Mouse (Mus musculus): ENCODE measurements around the gene Ifi47. TPM values are rescaled to one million over a fixed set of nuclear protein-coding genes. Genes with fewer than 3 reads are reported as not detected.

The Ifi47 gene
- polyA plus RNA-seq, 1 experiment = 8.4 TPM

DNA sequence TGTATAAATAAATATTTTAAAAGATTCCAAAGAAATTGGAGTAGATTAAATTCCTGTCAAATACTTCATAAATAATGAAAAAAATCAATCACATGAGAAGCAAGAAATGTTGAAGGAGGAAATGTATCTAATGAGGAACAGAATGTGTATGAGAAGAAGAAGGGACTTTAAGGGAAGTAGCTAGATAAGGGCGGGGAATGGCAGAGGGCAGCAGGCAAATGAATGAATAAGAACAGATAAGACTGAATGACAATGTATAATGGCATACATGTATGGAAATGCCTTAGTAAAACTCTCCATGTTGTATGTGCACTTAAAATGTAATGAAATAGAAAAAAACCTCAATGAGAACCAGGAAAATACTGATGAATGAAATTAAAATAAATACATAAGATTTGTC lies 8.0 kb upstream of the Ifi47 start:
- DNase-seq = no peak
- Histone ChIP-seq H3K4me1 (ENCODE audit: control insufficient read depth, insufficient read depth, low read length) (no peaks in the 10 kb centered on the region; the same call in 1 of the 2 replicates), H3K27ac (ENCODE audit: insufficient read depth, low read depth, low read length) (no peak overlapping the region), H3K4me3 (ENCODE audit: insufficient read depth, low read depth, low read length) (no peak overlapping the region), H3K36me3 (ENCODE audit: control insufficient read depth, insufficient read depth, low read length) (no peaks in the 10 kb centered on the region), H3K27me3 (replicated peaks; ENCODE audit: control insufficient read depth, insufficient read depth, low read length) (no peaks in the 10 kb centered on the region)
- TF ChIP-seq POLR2A (IDR thresholded peaks at IDR 0.05; ENCODE audit: low read depth, low read length) (no peak), CTCF (conservative IDR thresholded peaks at IDR 0.05; ENCODE audit: insufficient read depth, insufficient read length, low read depth, low read length) (no peak)
- WGBS = 93% methylated on average over 1 of the region's 1 CpGs

GRCm38 (mm10) chr11:49077012-49077411 lies 625 bp downstream of the Ifi47 start:
- no peaks in the 10 kb centered on the region for H3K36me3 ChIP-seq (ENCODE audit: control insufficient read depth, insufficient read depth, low read length)
- no peaks in the 10 kb centered on the region for H3K27me3 ChIP-seq (replicated peaks; ENCODE audit: control insufficient read depth, insufficient read depth, low read length)
- H3K27ac ChIP-seq (ENCODE audit: insufficient read depth, low read depth, low read length) = peak overlapping the region; percentile 83
- no peak for TF ChIP-seq CTCF (conservative IDR thresholded peaks at IDR 0.05; ENCODE audit: insufficient read depth, insufficient read length, low read depth, low read length)
- no peak for TF ChIP-seq POLR2A (IDR thresholded peaks at IDR 0.05; ENCODE audit: low read depth, low read length)
- no peak overlapping the region for H3K4me3 ChIP-seq (ENCODE audit: insufficient read depth, low read depth, low read length)
- H3K4me1 ChIP-seq (ENCODE audit: control insufficient read depth, insufficient read depth, low read length) = peaks cover 16% of the 10 kb centered on the region
- 62% methylated on average over 1 of the region's 1 CpGs for WGBS
- no peak for DNase-seq

DNA sequence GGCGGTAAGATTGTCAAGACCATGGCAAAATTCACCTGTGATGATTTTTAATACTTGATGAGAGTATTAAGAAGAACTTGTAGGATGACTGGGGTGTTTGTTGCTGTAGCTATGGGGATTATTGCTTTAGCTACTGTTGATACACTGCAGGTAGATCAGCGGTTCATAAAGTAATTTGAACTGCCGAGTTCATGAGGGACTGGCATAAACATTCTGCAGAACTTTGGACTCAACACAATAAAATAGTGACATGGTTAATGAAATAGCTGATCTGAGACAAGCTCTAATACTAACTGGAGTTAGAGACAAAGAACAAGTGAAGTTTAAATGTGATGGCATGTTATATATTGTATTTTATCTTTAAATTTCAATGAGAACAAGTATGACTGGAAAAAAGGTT lies 2.3 kb downstream of the Ifi47 start:
- Histone ChIP-seq H3K27ac (ENCODE audit: insufficient read depth, low read depth, low read length) (no peak overlapping the region), H3K4me1 (ENCODE audit: control insufficient read depth, insufficient read depth, low read length) (peaks cover 19% of the 10 kb centered on the region), H3K27me3 (replicated peaks; ENCODE audit: control insufficient read depth, insufficient read depth, low read length) (no peaks in the 10 kb centered on the region), H3K4me3 (ENCODE audit: insufficient read depth, low read depth, low read length) (no peak overlapping the region), H3K36me3 (ENCODE audit: control insufficient read depth, insufficient read depth, low read length) (no peaks in the 10 kb centered on the region)
- no peak for DNase-seq
- TF ChIP-seq CTCF (conservative IDR thresholded peaks at IDR 0.05; ENCODE audit: insufficient read depth, insufficient read length, low read depth, low read length) = no peak
- TF ChIP-seq POLR2A (IDR thresholded peaks at IDR 0.05; ENCODE audit: low read depth, low read length) = no peak
- WGBS = 66% methylated on average over 3 of the region's 3 CpGs

GRCm38 (mm10) chr11:49080636-49081035 lies 4.2 kb downstream of the Ifi47 start:
- no peaks in the 10 kb centered on the region for H3K27me3 ChIP-seq (replicated peaks; ENCODE audit: control insufficient read depth, insufficient read depth, low read length)
- no peak overlapping the region for H3K4me3 ChIP-seq (ENCODE audit: insufficient read depth, low read depth, low read length)
- peaks cover 31% of the 10 kb centered on the region for H3K4me1 ChIP-seq (ENCODE audit: control insufficient read depth, insufficient read depth, low read length)
- WGBS = 75% methylated on average over 1 of the region's 1 CpGs
- DNase-seq = no peak
- TF ChIP-seq CTCF (conservative IDR thresholded peaks at IDR 0.05; ENCODE audit: insufficient read depth, insufficient read length, low read depth, low read length) (no peak), POLR2A (IDR thresholded peaks at IDR 0.05; ENCODE audit: low read depth, low read length) (no peak)
- peak overlapping the region; percentile 97 for H3K27ac ChIP-seq (ENCODE audit: insufficient read depth, low read depth, low read length)
- no peaks in the 10 kb centered on the region for H3K36me3 ChIP-seq (ENCODE audit: control insufficient read depth, insufficient read depth, low read length)

- Histone ChIP-seq H3K4me1 (ENCODE audit: control insufficient read depth, insufficient read depth, low read length) (peaks cover 31% of the 10 kb centered on the region), H3K4me3 (ENCODE audit: insufficient read depth, low read depth, low read length) (no peak overlapping the region), H3K36me3 (ENCODE audit: control insufficient read depth, insufficient read depth, low read length) (no peaks in the 10 kb centered on the region), H3K27me3 (replicated peaks; ENCODE audit: control insufficient read depth, insufficient read depth, low read length) (no peaks in the 10 kb centered on the region), H3K27ac (ENCODE audit: insufficient read depth, low read depth, low read length) (peak overlapping the region; percentile 97)
- TF ChIP-seq CTCF (conservative IDR thresholded peaks at IDR 0.05; ENCODE audit: insufficient read depth, insufficient read length, low read depth, low read length) = no peak
- no peak for TF ChIP-seq POLR2A (IDR thresholded peaks at IDR 0.05; ENCODE audit: low read depth, low read length)
- DNase-seq = peak; percentile 77
- 45% methylated on average over 4 of the region's 4 CpGs for whole genome bisulfite sequencing
These were observed 5.0 kb downstream of the Ifi47 start for GRCm38 (mm10) chr11:49081356-49081755.

DNA sequence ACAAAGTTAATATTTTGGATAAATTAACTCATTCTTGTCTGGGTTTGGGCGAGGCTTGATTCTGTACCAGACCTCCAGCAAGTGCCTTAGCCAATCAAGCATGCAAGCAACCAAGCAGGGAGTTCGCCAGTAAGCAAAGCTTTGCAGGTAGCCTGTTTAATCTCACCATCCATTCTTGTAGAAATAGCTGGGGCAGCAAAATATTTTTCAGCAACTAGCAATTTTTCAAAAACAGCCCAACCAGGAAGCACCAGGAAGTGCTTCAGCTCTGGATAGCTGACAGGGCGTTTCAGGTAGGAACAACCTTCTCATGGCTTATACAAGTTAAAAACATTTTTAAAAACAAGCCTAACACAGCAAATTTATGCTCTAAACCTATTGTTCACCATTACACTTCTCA lies 5.5 kb downstream of the Ifi47 start:
- Histone ChIP-seq H3K27me3 (replicated peaks; ENCODE audit: control insufficient read depth, insufficient read depth, low read length) (no peaks in the 10 kb centered on the region), H3K4me3 (ENCODE audit: insufficient read depth, low read depth, low read length) (no peak overlapping the region), H3K27ac (ENCODE audit: insufficient read depth, low read depth, low read length) (peak overlapping the region; percentile 97), H3K4me1 (ENCODE audit: control insufficient read depth, insufficient read depth, low read length) (peaks cover 34% of the 10 kb centered on the region), H3K36me3 (ENCODE audit: control insufficient read depth, insufficient read depth, low read length) (no peaks in the 10 kb centered on the region)
- DNase-seq = peak; percentile 86
- 33% methylated on average over 3 of the region's 3 CpGs for WGBS
- TF ChIP-seq CTCF (conservative IDR thresholded peaks at IDR 0.05; ENCODE audit: insufficient read depth, insufficient read length, low read depth, low read length) (no peak), POLR2A (IDR thresholded peaks at IDR 0.05; ENCODE audit: low read depth, low read length) (no peak)

- TF ChIP-seq CTCF (conservative IDR thresholded peaks at IDR 0.05; ENCODE audit: insufficient read depth, insufficient read length, low read depth, low read length) (no peak), POLR2A (IDR thresholded peaks at IDR 0.05; ENCODE audit: low read depth, low read length) (no peak)
- H3K4me3 ChIP-seq (ENCODE audit: insufficient read depth, low read depth, low read length) = no peak overlapping the region
- 83% methylated on average over 1 of the region's 1 CpGs for WGBS
- no peaks in the 10 kb centered on the region for H3K36me3 ChIP-seq (ENCODE audit: control insufficient read depth, insufficient read depth, low read length)
- peaks cover 31% of the 10 kb centered on the region for H3K4me1 ChIP-seq (ENCODE audit: control insufficient read depth, insufficient read depth, low read length)
- H3K27me3 ChIP-seq (replicated peaks; ENCODE audit: control insufficient read depth, insufficient read depth, low read length) = no peaks in the 10 kb centered on the region
- H3K27ac ChIP-seq (ENCODE audit: insufficient read depth, low read depth, low read length) = peak overlapping the region; percentile 41; the same call in 1 of the 2 replicates
- no peak for DNase-seq
These were observed 6.8 kb downstream of the Ifi47 start for GRCm38 (mm10) chr11:49083146-49083545.

All from kidney, adult 2 months (tissue).